Mouse (Mus musculus): ENCODE results near the gene Oxt. TPM values are rescaled to one million over a fixed set of nuclear protein-coding genes. Genes with fewer than 3 reads are reported as not detected.
"Not testable (repeated sequence)": the region's sequence is repeated elsewhere in the genome, so short reads cannot be mapped to it uniquely, and the experiment has no call there.

Gene Oxt
- polyA plus RNA-seq, 1 experiment from 2014 or later = not detected

DNA sequence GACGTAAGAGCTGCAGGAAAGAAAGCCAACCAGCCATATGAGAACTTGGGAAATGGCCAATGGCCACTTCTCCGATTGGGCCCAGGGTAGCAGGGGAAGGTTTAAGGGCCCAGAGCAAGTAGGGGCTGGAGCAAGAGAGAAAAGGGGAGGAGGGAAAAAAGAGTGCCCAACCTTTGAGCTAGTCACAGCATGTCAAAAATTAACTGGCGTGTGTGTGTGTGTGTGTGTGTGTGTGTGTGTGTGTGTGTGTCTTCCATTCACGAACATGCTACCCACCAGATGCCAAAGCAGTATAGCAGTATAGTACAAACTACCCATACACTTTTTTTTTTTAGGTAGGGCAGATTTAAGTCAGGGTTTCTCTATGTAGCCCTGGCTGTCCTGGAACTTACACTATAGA, 7.1 kb upstream of the Oxt start:
- Histone ChIP-seq H3K27ac (replicated peaks; ENCODE audit: low read depth, low read length) (no peak overlapping the region), H3K27me3 (replicated peaks; ENCODE audit: control insufficient read depth, insufficient read depth, low read length) (no peaks in the 10 kb centered on the region), H3K4me2 (ENCODE audit: low read depth, low read length) (no peak overlapping the region), H3K36me3 (ENCODE audit: control insufficient read depth, insufficient read depth, low read length) (peaks cover 25% of the 10 kb centered on the region), H3K4me1 (ENCODE audit: control insufficient read depth, insufficient read depth, low read length) (peaks cover 9% of the 10 kb centered on the region), H3K4me3 (ENCODE audit: low read depth, low read length) (no peak overlapping the region), H3K9me3 (ENCODE audit: control insufficient read depth, low read length) (no peaks in the 10 kb centered on the region), H3K9ac (ENCODE audit: low read depth, low read length) (no peak overlapping the region)
- DNase-seq (ENCODE audit: low spot score) (no peak), ATAC-seq (ENCODE audit: low read depth) (no peak)
- WGBS = 64% methylated on average over 4 of the region's 4 CpGs

DNA sequence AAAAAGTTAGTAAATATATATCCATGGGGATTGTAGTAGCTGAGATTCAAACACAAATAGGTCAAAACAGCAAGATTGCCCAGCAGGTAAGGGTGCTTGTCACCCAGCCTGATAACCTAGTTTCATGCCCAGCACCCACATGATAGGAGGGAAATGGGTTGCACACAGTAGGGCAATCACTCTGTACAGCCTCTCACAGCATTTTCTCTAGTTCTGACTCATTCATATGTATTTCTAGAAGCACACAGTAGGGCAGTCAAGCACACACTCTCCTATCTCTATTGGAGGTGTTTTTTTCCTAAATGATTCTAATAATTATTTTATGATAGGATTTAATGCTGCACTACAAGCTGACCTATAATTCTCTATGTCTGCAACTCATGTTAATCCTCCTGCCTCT, 6.0 kb upstream of the Oxt start:
- Histone ChIP-seq H3K27ac (replicated peaks; ENCODE audit: low read depth, low read length) (no peak overlapping the region), H3K9ac (ENCODE audit: low read depth, low read length) (no peak overlapping the region), H3K36me3 (ENCODE audit: control insufficient read depth, insufficient read depth, low read length) (peaks cover 22% of the 10 kb centered on the region), H3K9me3 (ENCODE audit: control insufficient read depth, low read length) (no peaks in the 10 kb centered on the region), H3K27me3 (replicated peaks; ENCODE audit: control insufficient read depth, insufficient read depth, low read length) (peaks cover 3% of the 10 kb centered on the region; the same call in 1 of the 2 replicates), H3K4me2 (ENCODE audit: low read depth, low read length) (no peak overlapping the region), H3K4me1 (ENCODE audit: control insufficient read depth, insufficient read depth, low read length) (peaks cover 2% of the 10 kb centered on the region; the same call in 1 of the 2 replicates), H3K4me3 (ENCODE audit: low read depth, low read length) (no peak overlapping the region)
- ATAC-seq (ENCODE audit: low read depth) (no peak), DNase-seq (ENCODE audit: low spot score) (no peak)

DNA sequence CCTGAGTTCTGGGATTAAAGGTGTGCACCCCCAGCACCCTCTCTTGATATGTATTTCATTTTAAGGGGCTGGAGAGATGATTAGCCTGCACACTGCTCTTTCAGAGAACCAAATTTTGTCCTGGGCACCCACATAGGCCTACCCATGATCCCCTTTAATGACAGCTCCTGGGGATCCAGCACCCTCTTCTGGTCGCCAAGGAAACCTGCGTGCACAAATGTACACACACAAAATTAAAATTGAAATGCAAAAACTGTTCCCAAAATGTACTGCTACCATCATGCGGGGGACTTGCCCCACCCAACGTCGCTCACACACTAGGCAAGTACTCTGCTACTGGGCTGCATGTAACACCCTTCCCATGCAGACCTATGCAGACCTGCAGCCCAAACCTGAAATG, 1.0 kb upstream of the Oxt start:
- Histone ChIP-seq H3K9ac (ENCODE audit: low read depth, low read length) (no peak overlapping the region), H3K27ac (replicated peaks; ENCODE audit: low read depth, low read length) (no peak overlapping the region), H3K27me3 (replicated peaks; ENCODE audit: control insufficient read depth, insufficient read depth, low read length) (peaks cover 53% of the 10 kb centered on the region), H3K4me1 (ENCODE audit: control insufficient read depth, insufficient read depth, low read length) (0 out of 2 replicates have a peak, but pooled peaks cover 5% of the 10 kb centered on the region), H3K4me2 (ENCODE audit: low read depth, low read length) (no peak overlapping the region), H3K4me3 (ENCODE audit: low read depth, low read length) (no peak overlapping the region), H3K9me3 (ENCODE audit: control insufficient read depth, low read length) (no peaks in the 10 kb centered on the region), H3K36me3 (ENCODE audit: control insufficient read depth, insufficient read depth, low read length) (no peaks in the 10 kb centered on the region)
- 84% methylated on average over 5 of the region's 5 CpGs for WGBS
- DNase-seq (ENCODE audit: low spot score) (no peak), ATAC-seq (ENCODE audit: low read depth) (no peak)

DNA sequence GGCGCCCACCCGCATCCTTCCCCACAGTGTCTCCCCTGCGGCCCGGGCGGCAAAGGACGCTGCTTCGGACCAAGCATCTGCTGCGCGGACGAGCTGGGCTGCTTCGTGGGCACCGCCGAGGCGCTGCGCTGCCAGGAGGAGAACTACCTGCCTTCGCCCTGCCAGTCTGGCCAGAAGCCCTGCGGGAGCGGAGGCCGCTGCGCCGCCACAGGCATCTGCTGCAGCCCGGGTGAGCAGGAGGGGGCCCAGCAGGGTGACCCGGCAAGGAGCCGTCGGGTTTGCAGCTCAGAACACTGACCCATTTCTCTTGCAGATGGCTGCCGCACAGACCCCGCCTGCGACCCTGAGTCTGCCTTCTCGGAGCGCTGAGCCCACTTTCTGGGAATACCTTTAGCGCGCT, 591 bp downstream of the Oxt start:
- ATAC-seq (ENCODE audit: low read depth); H3K9me3 ChIP-seq (ENCODE audit: control insufficient read depth, low read length); H3K4me1 ChIP-seq (ENCODE audit: control insufficient read depth, insufficient read depth, low read length); H3K36me3 ChIP-seq (ENCODE audit: control insufficient read depth, insufficient read depth, low read length); H3K27ac ChIP-seq (replicated peaks; ENCODE audit: low read depth, low read length); DNase-seq (ENCODE audit: low spot score): not testable (repeated sequence)
- under 1% methylated on average over 22 of the region's 32 CpGs for WGBS
- H3K27me3 ChIP-seq (replicated peaks; ENCODE audit: control insufficient read depth, insufficient read depth, low read length) = peaks cover 69% of the 10 kb centered on the region
- H3K4me3 ChIP-seq (ENCODE audit: low read depth, low read length) = peak overlapping the region; percentile 36
- H3K9ac ChIP-seq (ENCODE audit: low read depth, low read length) = peak overlapping the region; percentile 42; the same call in 1 of the 2 replicates
- H3K4me2 ChIP-seq (ENCODE audit: low read depth, low read length) = peak overlapping the region; percentile 57

DNA sequence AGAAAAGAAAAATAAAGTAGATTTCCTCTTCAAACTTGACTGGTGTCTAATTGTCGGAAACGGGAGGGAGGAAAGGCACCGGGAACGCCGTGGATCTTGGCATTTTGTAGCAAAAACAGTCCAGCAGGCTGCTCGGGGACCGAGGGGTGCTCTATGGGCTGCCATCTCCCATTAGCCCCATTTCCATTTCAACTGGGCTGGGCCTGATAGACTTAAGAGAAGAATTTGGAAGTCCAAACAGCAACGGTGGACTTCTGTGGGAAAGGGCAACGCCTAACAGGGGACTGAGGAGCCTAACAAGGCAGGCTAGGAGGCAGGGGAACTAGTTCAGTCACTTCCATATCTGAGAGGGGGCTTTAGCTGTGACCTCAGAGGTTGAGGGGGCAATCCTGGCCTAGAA, 1.0 kb downstream of the Oxt start:
- no peaks in the 10 kb centered on the region for H3K9me3 ChIP-seq (ENCODE audit: control insufficient read depth, low read length)
- 0 out of 2 replicates have a peak, but pooled peaks cover 5% of the 10 kb centered on the region for H3K4me1 ChIP-seq (ENCODE audit: control insufficient read depth, insufficient read depth, low read length)
- ATAC-seq (ENCODE audit: low read depth) = no peak
- H3K36me3 ChIP-seq (ENCODE audit: control insufficient read depth, insufficient read depth, low read length) = no peaks in the 10 kb centered on the region
- no peak overlapping the region for H3K9ac ChIP-seq (ENCODE audit: low read depth, low read length)
- H3K4me2 ChIP-seq (ENCODE audit: low read depth, low read length) = peak overlapping the region; percentile 57
- H3K27ac ChIP-seq (replicated peaks; ENCODE audit: low read depth, low read length) = no peak overlapping the region
- WGBS = 3% methylated on average over 9 of the region's 9 CpGs
- H3K4me3 ChIP-seq (ENCODE audit: low read depth, low read length) = peak overlapping the region; percentile 36
- DNase-seq (ENCODE audit: low spot score) = no peak
- peaks cover 73% of the 10 kb centered on the region for H3K27me3 ChIP-seq (replicated peaks; ENCODE audit: control insufficient read depth, insufficient read depth, low read length)

DNA sequence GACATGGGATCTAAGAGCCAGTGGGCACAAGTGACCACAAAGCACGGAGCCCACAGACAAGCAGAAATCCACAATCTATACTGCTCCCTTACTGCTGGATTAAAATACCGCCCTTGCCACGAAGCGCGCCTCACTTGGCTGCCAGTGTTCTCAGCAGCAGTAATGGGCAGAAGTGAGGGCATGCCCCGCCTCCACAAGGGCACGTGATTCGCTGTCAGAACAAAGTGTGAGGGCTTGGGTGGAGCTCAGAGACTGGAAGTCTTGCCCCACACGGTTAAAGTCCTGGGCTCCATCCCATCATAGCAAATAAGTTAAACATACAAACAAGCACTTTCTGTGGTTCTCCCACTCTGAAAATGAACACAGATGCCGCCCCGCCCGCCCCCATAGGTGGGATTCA, 1.7 kb downstream of the Oxt start:
- Histone ChIP-seq H3K4me1 (ENCODE audit: control insufficient read depth, insufficient read depth, low read length) (0 out of 2 replicates have a peak, but pooled peaks cover 5% of the 10 kb centered on the region), H3K36me3 (ENCODE audit: control insufficient read depth, insufficient read depth, low read length) (no peaks in the 10 kb centered on the region), H3K4me3 (ENCODE audit: low read depth, low read length) (peak overlapping the region; percentile 17), H3K9me3 (ENCODE audit: control insufficient read depth, low read length) (no peaks in the 10 kb centered on the region), H3K27me3 (replicated peaks; ENCODE audit: control insufficient read depth, insufficient read depth, low read length) (peaks cover 80% of the 10 kb centered on the region), H3K27ac (replicated peaks; ENCODE audit: low read depth, low read length) (no peak overlapping the region), H3K9ac (ENCODE audit: low read depth, low read length) (no peak overlapping the region), H3K4me2 (ENCODE audit: low read depth, low read length) (peak overlapping the region; percentile 57; the same call in 1 of the 2 replicates)
- 3% methylated on average over 9 of the region's 12 CpGs for WGBS
- ATAC-seq (ENCODE audit: low read depth) (no peak), DNase-seq (ENCODE audit: low spot score) (no peak)

DNA sequence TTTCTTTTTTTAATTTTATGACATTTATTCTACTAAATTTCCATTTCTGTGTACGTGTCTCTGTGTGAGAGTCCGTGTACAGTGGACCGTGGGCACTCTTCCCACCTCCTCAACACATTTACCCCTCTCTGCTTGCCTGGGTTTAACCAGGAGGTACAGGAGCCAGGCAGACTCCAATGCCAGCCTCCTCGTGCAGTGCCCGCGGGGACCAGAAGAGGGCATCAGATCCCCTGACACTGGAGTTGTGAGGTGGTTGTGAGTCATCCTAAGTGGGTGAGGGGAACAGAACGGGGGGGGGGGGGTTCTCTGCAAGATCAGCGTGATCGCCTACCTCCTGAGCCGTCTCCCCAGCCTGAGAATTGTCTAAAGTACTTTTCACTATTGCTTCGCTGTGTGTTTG, 2.2 kb downstream of the Oxt start:
- Histone ChIP-seq H3K27ac (replicated peaks; ENCODE audit: low read depth, low read length) (no peak overlapping the region), H3K9ac (ENCODE audit: low read depth, low read length) (no peak overlapping the region), H3K9me3 (ENCODE audit: control insufficient read depth, low read length) (no peaks in the 10 kb centered on the region), H3K4me3 (ENCODE audit: low read depth, low read length) (no peak overlapping the region), H3K4me1 (ENCODE audit: control insufficient read depth, insufficient read depth, low read length) (0 out of 2 replicates have a peak, but pooled peaks cover 5% of the 10 kb centered on the region), H3K36me3 (ENCODE audit: control insufficient read depth, insufficient read depth, low read length) (no peaks in the 10 kb centered on the region), H3K4me2 (ENCODE audit: low read depth, low read length) (no peak overlapping the region), H3K27me3 (replicated peaks; ENCODE audit: control insufficient read depth, insufficient read depth, low read length) (peaks cover 85% of the 10 kb centered on the region)
- ATAC-seq (ENCODE audit: low read depth) (no peak), DNase-seq (ENCODE audit: low spot score) (no peak)
- 7% methylated on average over 10 of the region's 11 CpGs for WGBS

DNA sequence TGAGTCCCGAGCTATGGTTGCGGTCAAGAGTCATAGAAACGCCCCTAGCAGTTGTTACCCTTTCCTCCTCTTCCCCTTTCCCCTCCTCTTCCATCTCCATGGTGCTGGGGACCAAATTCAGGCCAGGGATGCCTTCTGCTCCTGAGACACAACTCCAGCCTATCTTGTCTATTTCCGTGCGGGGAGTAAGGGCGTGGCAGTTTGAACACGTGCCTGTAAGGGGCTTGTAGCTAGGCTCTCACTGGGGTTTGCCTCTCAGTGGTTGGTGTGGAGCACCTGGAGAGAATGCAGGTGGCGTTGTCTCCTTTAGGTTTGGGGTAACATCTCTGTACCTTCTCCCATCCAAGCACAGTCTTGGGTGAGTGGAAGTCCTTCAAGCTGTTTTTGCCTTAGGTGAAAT, 3.8 kb downstream of the Oxt start:
- no peak overlapping the region for H3K27ac ChIP-seq (replicated peaks; ENCODE audit: low read depth, low read length)
- H3K9me3 ChIP-seq (ENCODE audit: control insufficient read depth, low read length) = no peaks in the 10 kb centered on the region
- H3K4me1 ChIP-seq (ENCODE audit: control insufficient read depth, insufficient read depth, low read length) = 0 out of 2 replicates have a peak, but pooled peaks cover 5% of the 10 kb centered on the region
- no peak for ATAC-seq (ENCODE audit: low read depth)
- H3K9ac ChIP-seq (ENCODE audit: low read depth, low read length) = no peak overlapping the region
- 0 out of 2 replicates have a peak overlapping the region, but pooled peaks have one; percentile 32 for H3K4me3 ChIP-seq (ENCODE audit: low read depth, low read length)
- no peak overlapping the region for H3K4me2 ChIP-seq (ENCODE audit: low read depth, low read length)
- H3K36me3 ChIP-seq (ENCODE audit: control insufficient read depth, insufficient read depth, low read length) = no peaks in the 10 kb centered on the region
- 5% methylated on average over 8 of the region's 8 CpGs for WGBS
- H3K27me3 ChIP-seq (replicated peaks; ENCODE audit: control insufficient read depth, insufficient read depth, low read length) = peaks cover 86% of the 10 kb centered on the region
- DNase-seq (ENCODE audit: low spot score) = no peak

DNA sequence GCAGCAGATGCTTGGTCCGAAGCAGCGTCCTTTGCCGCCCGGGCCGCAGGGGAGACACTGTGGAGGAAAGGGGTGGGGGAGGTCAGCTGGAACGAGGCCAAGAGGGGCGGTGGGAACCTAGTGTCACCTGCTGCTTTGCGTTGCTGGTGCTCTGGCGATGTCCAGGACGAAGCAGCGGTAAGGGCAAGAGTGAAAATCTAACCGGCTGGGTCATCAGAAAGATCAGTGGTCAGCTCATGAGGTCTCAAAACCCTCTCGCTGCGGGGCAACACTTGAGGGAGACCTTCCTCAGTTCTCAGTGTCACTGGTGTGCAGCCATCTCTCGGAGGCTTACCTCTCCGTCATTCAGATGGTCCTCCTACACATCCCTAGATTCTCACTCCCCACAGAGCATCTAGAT, 5.2 kb downstream of the Oxt start:
- Histone ChIP-seq H3K9ac (ENCODE audit: low read depth, low read length) (peak overlapping the region; percentile 32; the same call in 1 of the 2 replicates), H3K27ac (replicated peaks; ENCODE audit: low read depth, low read length) (no peak overlapping the region), H3K36me3 (ENCODE audit: control insufficient read depth, insufficient read depth, low read length) (no peaks in the 10 kb centered on the region), H3K4me1 (ENCODE audit: control insufficient read depth, insufficient read depth, low read length) (0 out of 2 replicates have a peak, but pooled peaks cover 5% of the 10 kb centered on the region), H3K4me3 (ENCODE audit: low read depth, low read length) (peak overlapping the region; percentile 32), H3K27me3 (replicated peaks; ENCODE audit: control insufficient read depth, insufficient read depth, low read length) (peaks cover 72% of the 10 kb centered on the region), H3K9me3 (ENCODE audit: control insufficient read depth, low read length) (no peaks in the 10 kb centered on the region), H3K4me2 (ENCODE audit: low read depth, low read length) (peak overlapping the region; percentile 60)
- no peak for ATAC-seq (ENCODE audit: low read depth)
- 5% methylated on average over 14 of the region's 16 CpGs for WGBS
- no peak for DNase-seq (ENCODE audit: low spot score)

Measured in embryonic facial prominence, embryonic 14.5 days (tissue).